Mouse (Mus musculus) embryonic fibroblast, embryonic 13.5 days (primary cell): ENCODE results near the gene Zcchc7.

Source experiments
- CTCF ChIP-seq: IDR thresholded peaks from 2 replicates; pipeline ENCODE4 v1.5.1; 2011; ENCODE audit warnings: mild to moderate bottlenecking, control low read depth, low read length, moderate library complexity, borderline replicate concordance; ENCODE audit not compliant: insufficient read depth
- POLR2A ChIP-seq: IDR thresholded peaks from 2 replicates; pipeline ENCODE4 v1.6.1; 2011; ENCODE audit warnings: low read depth, mild to moderate bottlenecking, control low read depth, low read length, moderate library complexity

- TF ChIP-seq CTCF, result no peak
- no peak for TF ChIP-seq POLR2A
These were observed 220.4 kb downstream of the Zcchc7 start for GRCm38 (mm10) chr4:44976026-44976615.
